Mouse (Mus musculus) CH12.LX (cell line): ENCODE results near the gene Samd4b. TPM values are rescaled to one million over a fixed set of nuclear protein-coding genes. Genes with fewer than 3 reads are reported as not detected.

Source experiments
- DNase-seq: peaks from one replicate; pipeline ENCODE4 v3.0.0-alpha.2; 2013; ENCODE audit errors: extremely low read depth
- H3K27ac ChIP-seq: 2 replicates; pipeline ENCODE4 v1.5.1; 2012; ENCODE audit warnings: low read depth, mild to moderate bottlenecking, control low read depth, moderate library complexity; ENCODE audit not compliant: insufficient read depth
- H3K27me3 ChIP-seq: replicated peaks from 2 replicates; pipeline ENCODE3; 2012; ENCODE audit warnings: inconsistent platforms
- H3K36me3 ChIP-seq, 2 experiments: replicated peaks in 1 of 2; 2 replicates each; pipeline versions ENCODE3 to v1.6.1; 2012; ENCODE audit warnings: inconsistent platforms in 1 of 2, low read length in 1 of 2, mild to moderate bottlenecking in 1 of 2, mixed read lengths in 1 of 2, moderate library complexity in 1 of 2; ENCODE audit not compliant: control insufficient read depth in 1 of 2, insufficient read depth in 1 of 2
- H3K4me1 ChIP-seq, 2 experiments: 2 replicates each; pipeline ENCODE4 v1.6.1; 2012; ENCODE audit warnings: inconsistent platforms in 1 of 2, moderate library complexity in 1 of 2; ENCODE audit not compliant: insufficient read depth in 2 of 2, control insufficient read depth in 1 of 2
- H3K4me2 ChIP-seq: 2 replicates; pipeline ENCODE4 v1.6.1; 2012; ENCODE audit warnings: low read depth, mild to moderate bottlenecking, control low read depth; ENCODE audit not compliant: poor library complexity, insufficient read depth, severe bottlenecking
- H3K4me3 ChIP-seq, 3 experiments: fragments of 150-350 bp in 1 of 3; sonication (generic) in 1 of 3; replicated peaks in 1 of 3; 2 replicates each; pipeline versions ENCODE3 to v1.5.1; 2011 to 2012; ENCODE audit warnings: low read depth in 2 of 3, low read length in 2 of 3, mild to moderate bottlenecking in 2 of 3, moderate library complexity in 2 of 3, control low read depth in 1 of 3, improper control_type of control experiment in 1 of 3, inconsistent platforms in 1 of 3, mixed read lengths in 1 of 3; ENCODE audit not compliant: poor library complexity in 1 of 3
- H3K79me2 ChIP-seq: replicated peaks from 2 replicates; pipeline ENCODE4 v1.6.1; 2012; ENCODE audit warnings: mild to moderate bottlenecking, moderate library complexity; ENCODE audit not compliant: control insufficient read depth, poor library complexity, insufficient read depth, severe bottlenecking; ENCODE audit errors: extremely low read depth
- H3K9ac ChIP-seq: 2 replicates; pipeline ENCODE4 v1.6.1; 2012; ENCODE audit warnings: low read depth, mild to moderate bottlenecking, control low read depth, moderate library complexity; ENCODE audit not compliant: insufficient read depth
- H3K9me3 ChIP-seq: replicated peaks from 2 replicates; pipeline ENCODE3; 2012; ENCODE audit warnings: low read length, inconsistent platforms, mixed read lengths
- E2F4 ChIP-seq: IDR thresholded peaks from 2 replicates; pipeline ENCODE4 v1.6.1; 2011; ENCODE audit warnings: low read depth, low read length, improper control_type of control experiment; ENCODE audit not compliant: insufficient replicate concordance
- ELF1 ChIP-seq: IDR thresholded peaks from 2 replicates; pipeline ENCODE4 v1.6.1; 2014; ENCODE audit warnings: low read depth, mild to moderate bottlenecking, inconsistent platforms, low read length, improper control_type of control experiment
- EP300 ChIP-seq: IDR thresholded peaks from 2 replicates; pipeline ENCODE4 v1.6.1; 2011; ENCODE audit warnings: low read length, improper control_type of control experiment
- ETS1 ChIP-seq: conservative IDR thresholded peaks from 2 replicates; pipeline ENCODE4 v1.6.1; 2012; ENCODE audit warnings: low read depth, mild to moderate bottlenecking, inconsistent platforms, low read length, improper control_type of control experiment, moderate library complexity
- HCFC1 ChIP-seq: IDR thresholded peaks from 2 replicates; pipeline ENCODE4 v1.6.1; 2012; ENCODE audit warnings: low read depth, mild to moderate bottlenecking, inconsistent platforms, low read length, improper control_type of control experiment
- IRF4 ChIP-seq: IDR thresholded peaks from 2 replicates; pipeline ENCODE4 v1.6.1; 2014; ENCODE audit warnings: low read depth, mild to moderate bottlenecking, inconsistent platforms, low read length, improper control_type of control experiment
- JUND ChIP-seq: conservative IDR thresholded peaks from 2 replicates; pipeline ENCODE4 v1.6.1; 2011; ENCODE audit warnings: low read depth, low read length, improper control_type of control experiment
- KAT2A ChIP-seq: IDR thresholded peaks from 2 replicates; pipeline ENCODE4 v1.6.1; 2012; ENCODE audit warnings: low read length, improper control_type of control experiment, inconsistent platforms; ENCODE audit not compliant: insufficient replicate concordance
- MAX ChIP-seq: IDR thresholded peaks from 2 replicates; pipeline ENCODE4 v1.6.1; 2011; ENCODE audit warnings: low read length, improper control_type of control experiment
- MAZ ChIP-seq: IDR thresholded peaks from 2 replicates; pipeline ENCODE4 v1.6.1; 2012; ENCODE audit warnings: low read depth, mild to moderate bottlenecking, inconsistent platforms, low read length, improper control_type of control experiment, moderate library complexity
- MEF2A ChIP-seq: IDR thresholded peaks from 2 replicates; pipeline ENCODE4 v1.6.1; 2014; ENCODE audit warnings: low read depth, mild to moderate bottlenecking, inconsistent platforms, low read length, improper control_type of control experiment, borderline replicate concordance
- MXI1 ChIP-seq: IDR thresholded peaks from 2 replicates; pipeline ENCODE4 v1.6.1; 2011; ENCODE audit warnings: mild to moderate bottlenecking, low read depth, low read length, improper control_type of control experiment
- MYC ChIP-seq: IDR thresholded peaks from 2 replicates; pipeline ENCODE4 v1.6.1; 2011; ENCODE audit warnings: low read depth, mild to moderate bottlenecking, improper control_type of control experiment, low read length
- NELFE ChIP-seq: IDR thresholded peaks from 2 replicates; pipeline ENCODE4 v1.6.1; 2011; ENCODE audit warnings: low read depth, low read length, improper control_type of control experiment
- NRF1 ChIP-seq: IDR thresholded peaks from 2 replicates; pipeline ENCODE4 v1.6.1; 2014; ENCODE audit warnings: low read depth, mild to moderate bottlenecking, inconsistent platforms, low read length, improper control_type of control experiment, moderate library complexity
- PAX5 ChIP-seq: IDR thresholded peaks from 2 replicates; pipeline ENCODE4 v1.6.1; 2012; ENCODE audit warnings: low read length, inconsistent platforms, mixed read lengths
- POLR2AphosphoS2 ChIP-seq: IDR thresholded peaks from 2 replicates; pipeline ENCODE4 v1.6.1; 2011; ENCODE audit warnings: low read depth, low read length, improper control_type of control experiment
- RAD21 ChIP-seq: IDR thresholded peaks from 2 replicates; pipeline ENCODE4 v1.6.1; 2011; ENCODE audit warnings: low read depth, mild to moderate bottlenecking, low read length, improper control_type of control experiment, moderate library complexity
- SIN3A ChIP-seq: IDR thresholded peaks from 2 replicates; pipeline ENCODE4 v1.6.1; 2012; ENCODE audit warnings: low read length, improper control_type of control experiment, inconsistent platforms
- TBP ChIP-seq: conservative IDR thresholded peaks from 2 replicates; pipeline ENCODE4 v1.6.1; 2011; ENCODE audit warnings: low read depth, low read length, improper control_type of control experiment
- UBTF ChIP-seq: IDR thresholded peaks from 2 replicates; pipeline ENCODE4 v1.6.1; 2012; ENCODE audit warnings: low read depth, mild to moderate bottlenecking, inconsistent platforms, low read length, improper control_type of control experiment, moderate library complexity
- ZKSCAN1 ChIP-seq: IDR thresholded peaks from 2 replicates; pipeline ENCODE4 v1.6.1; 2012; ENCODE audit warnings: low read depth, inconsistent platforms, low read length, improper control_type of control experiment, borderline replicate concordance
- ZMIZ1 ChIP-seq: IDR thresholded peaks from 2 replicates; pipeline ENCODE4 v1.6.1; 2012; ENCODE audit warnings: low read depth, mild to moderate bottlenecking, inconsistent platforms, low read length, improper control_type of control experiment
- dilution Hi-C: fragments of 300-500 bp; cut with MboI; formaldehyde crosslinking; loops from 2 replicates; pipeline ENCODE4 v1.14.3; 2020; ENCODE audit warnings: low sequenced_read_pairs; ENCODE audit not compliant: extremely low pct_unique_long_range_greater_than_20kb, extremely low pct_ligation_motif_present
- in situ Hi-C: fragments of 300-500 bp; cut with MboI; formaldehyde crosslinking; loops from 3 replicates; pipeline ENCODE4 v1.14.3; 2019; ENCODE audit warnings: low sequenced_read_pairs, low pct_ligation_motif_present, low pct_unique_long_range_greater_than_20kb, mixed read lengths
- polyA plus RNA-seq: library from polyadenylated mRNA; unstranded; fragments of >175 nt; gene quantifications from 2 replicates; pipeline ENCODE4 v1.2.1, GENCODE M21; 2012; ENCODE audit warnings: low read depth; ENCODE audit not compliant: insufficient read length
- total RNA-seq, 2 experiments: library from RNA; depleted of rRNA; stranded (reverse); fragments of 300-350 nt in 1 of 2; fragments of >200 nt in 1 of 2; gene quantifications; 2 replicates each; pipeline ENCODE4 v1.2.3; 2012 to 2014

Gene Samd4b
- total and polyA plus RNA-seq, 3 experiments, result 3.7 to 24.6 (median 10.0) TPM

- H3K36me3 ChIP-seq, result peaks cover 62 to 84% of the 10 kb centered on the region in 2 experiments
These were observed 37.1 kb downstream of the Samd4b start for GRCm38 (mm10) chr7:28560856-28561255.

GRCm38 (mm10) chr7:28558486-28558885 is 39.5 kb downstream of the Samd4b start:
- Histone ChIP-seq H3K4me2 (no peak overlapping the region), H3K9ac (no peak overlapping the region), H3K27me3 (no peaks in the 10 kb centered on the region), H3K9me3 (no peaks in the 10 kb centered on the region), H3K4me1 (peaks cover 0 to 26% of the 10 kb centered on the region in 2 experiments; a peak in 2 of 4 replicates), H3K4me3 (no peak overlapping the region), H3K27ac (no peak overlapping the region), H3K79me2 (no peaks in the 10 kb centered on the region), H3K36me3 (peaks cover 42 to 61% of the 10 kb centered on the region in 2 experiments)
- dilution Hi-C loops (no loop called here), in situ Hi-C loops (loop anchor here (5.0 kb wide), 1 partner anchor 34 kb away; no protein-coding TSS in a partner anchor)
- DNase-seq, result no peak
- TF ChIP-seq ZKSCAN1 (no peak), NRF1 (no peak), TBP (no peak), MAX (no peak), ETS1 (no peak), SIN3A (no peak), POLR2AphosphoS2 (no peak), MYC (no peak), ELF1 (no peak), EP300 (no peak), MEF2A (no peak)

More at GRCm38 (mm10) chr7:28560856-28561255, 37.1 kb downstream of the Samd4b start:
- dilution Hi-C loops, result no loop called here
- no peak for DNase-seq
- TF ChIP-seq UBTF (no peak), MAZ (no peak), ZMIZ1 (no peak), SIN3A (no peak), KAT2A (no peak), PAX5 (no peak), JUND (no peak), RAD21 (no peak), IRF4 (no peak), MXI1 (no peak), ETS1 (no peak), HCFC1 (no peak), E2F4 (no peak), NELFE (no peak)
- peaks cover 0 to 25% of the 10 kb centered on the region in 2 experiments; a peak in 2 of 4 replicates for H3K4me1 ChIP-seq
- no peaks in the 10 kb centered on the region for H3K9me3 ChIP-seq
- H3K27ac ChIP-seq, result no peak overlapping the region
- no peak overlapping the region for H3K9ac ChIP-seq
- H3K4me2 ChIP-seq, result no peak overlapping the region
- H3K79me2 ChIP-seq, result no peaks in the 10 kb centered on the region
- no peaks in the 10 kb centered on the region for H3K27me3 ChIP-seq
- H3K4me3 ChIP-seq, result no peak overlapping the region
- in situ Hi-C loops, result no loop called here
